15 mouse cellular contexts compared by ENCODE assay signal in genomic region chr14:29519751-29520669, GRCm38 (mm10).
DNase-seq lines count a peak whose midpoint lies in the region; ATAC-seq and TF ChIP-seq lines count a peak whose summit lies in the region.
"Had no signal": no experiment of that assay in that cellular context is flagged by ENCODE, and none has a peak within 500 bp of the region (broad histone marks: within the 10 kb centered on the region; RNA-seq: fewer than 3 reads in every experiment).

No protein-coding gene starts in this region.

- no peaks in the 10 kb centered on the region for H3K36me3 ChIP-seq in neural tube, embryonic 12.5 days
- H3K36me3 ChIP-seq in neural tube, embryonic 15.5 days, result no peaks in the 10 kb centered on the region
- H3K36me3 ChIP-seq in forebrain, postnatal 0 days (ENCODE audit: insufficient read depth), result no peaks in the 10 kb centered on the region
- H3K36me3 ChIP-seq in midbrain, embryonic 15.5 days (replicated peaks), result no peaks in the 10 kb centered on the region
- H3K36me3 ChIP-seq: embryonic facial prominence, embryonic 12.5 days; limb, embryonic 15.5 days had no signal

- H3K27ac ChIP-seq in neural tube, embryonic 12.5 days, result no peak overlapping the region
- no peak overlapping the region for H3K27ac ChIP-seq in neural tube, embryonic 15.5 days (replicated peaks)
- H3K27ac ChIP-seq in forebrain, postnatal 0 days (ENCODE audit: low read depth, low read length), result 0 out of 2 replicates have a peak overlapping the region, but pooled peaks have one; percentile 9
- 0 out of 2 replicates have a peak overlapping the region, but pooled peaks have one; percentile 17 for H3K27ac ChIP-seq in midbrain, embryonic 15.5 days
- H3K27ac ChIP-seq: embryonic facial prominence, embryonic 12.5 days; limb, embryonic 15.5 days had no signal

- no peak for ATAC-seq in neural tube, embryonic 12.5 days (ENCODE audit: low FRiP score, low read depth)
- ATAC-seq in neural tube, embryonic 15.5 days (ENCODE audit: low FRiP score), result no peak
- ATAC-seq in forebrain, postnatal 0 days, result 0 out of 2 replicates have a peak, but pooled peaks have one; percentile 27
- ATAC-seq in midbrain, embryonic 15.5 days (replicated peaks), result no peak

- 0 out of 2 replicates have a peak overlapping the region, but pooled peaks have one; percentile 17 for H3K9ac ChIP-seq in neural tube, embryonic 12.5 days
- H3K9ac ChIP-seq in neural tube, embryonic 15.5 days (replicated peaks), result no peak overlapping the region
- no peak overlapping the region for H3K9ac ChIP-seq in forebrain, postnatal 0 days
- no peak overlapping the region for H3K9ac ChIP-seq in midbrain, embryonic 15.5 days
- H3K9ac ChIP-seq: embryonic facial prominence, embryonic 12.5 days; limb, embryonic 15.5 days; lung, embryonic 14.5 days had no signal

- no peak overlapping the region for H3K4me2 ChIP-seq in neural tube, embryonic 12.5 days (replicated peaks)
- H3K4me2 ChIP-seq in neural tube, embryonic 15.5 days, result no peak overlapping the region
- H3K4me2 ChIP-seq in forebrain, postnatal 0 days (ENCODE audit: low read depth), result no peak overlapping the region
- no peak overlapping the region for H3K4me2 ChIP-seq in midbrain, embryonic 15.5 days
- H3K4me2 ChIP-seq: embryonic facial prominence, embryonic 12.5 days; limb, embryonic 15.5 days; lung, embryonic 14.5 days had no signal

- H3K9me3 ChIP-seq in neural tube, embryonic 12.5 days, result no peaks in the 10 kb centered on the region
- H3K9me3 ChIP-seq in neural tube, embryonic 15.5 days (replicated peaks), result no peaks in the 10 kb centered on the region
- no peaks in the 10 kb centered on the region for H3K9me3 ChIP-seq in forebrain, postnatal 0 days (ENCODE audit: low read length)
- H3K9me3 ChIP-seq in midbrain, embryonic 15.5 days, result no peaks in the 10 kb centered on the region
- H3K9me3 ChIP-seq: embryonic facial prominence, embryonic 12.5 days; limb, embryonic 15.5 days had no signal

- H3K4me1 ChIP-seq in neural tube, embryonic 12.5 days, result peaks cover 8% of the 10 kb centered on the region; the same call in 1 of the 2 replicates
- peaks cover 9% of the 10 kb centered on the region; the same call in 1 of the 2 replicates for H3K4me1 ChIP-seq in neural tube, embryonic 15.5 days
- no peaks in the 10 kb centered on the region for H3K4me1 ChIP-seq in forebrain, postnatal 0 days (ENCODE audit: insufficient read depth)
- H3K4me1 ChIP-seq in midbrain, embryonic 15.5 days, result 0 out of 2 replicates have a peak, but pooled peaks cover 3% of the 10 kb centered on the region
- H3K4me1 ChIP-seq: embryonic facial prominence, embryonic 12.5 days; limb, embryonic 15.5 days had no signal

- 27% methylated on average over 7 of the region's 7 CpGs for WGBS in neural tube, embryonic 12.5 days
- whole genome bisulfite sequencing in neural tube, embryonic 15.5 days, result 26% methylated on average over 7 of the region's 7 CpGs
- WGBS in forebrain, postnatal 0 days, result 29% methylated on average over 7 of the region's 7 CpGs
- WGBS in midbrain, embryonic 15.5 days, result 34% methylated on average over 7 of the region's 7 CpGs

- H3K27me3 ChIP-seq in neural tube, embryonic 12.5 days (replicated peaks), result no peaks in the 10 kb centered on the region
- H3K27me3 ChIP-seq in neural tube, embryonic 15.5 days (replicated peaks), result no peaks in the 10 kb centered on the region
- H3K27me3 ChIP-seq in forebrain, postnatal 0 days (ENCODE audit: insufficient read depth, low read length), result no peaks in the 10 kb centered on the region
- no peaks in the 10 kb centered on the region for H3K27me3 ChIP-seq in midbrain, embryonic 15.5 days (replicated peaks)
- H3K27me3 ChIP-seq: embryonic facial prominence, embryonic 12.5 days; limb, embryonic 15.5 days had no signal

- DNase-seq in frontal cortex, postnatal 36 days (ENCODE audit: low spot score in 2 of 2), result peak; percentile 52 to 55
- DNase-seq in frontal cortex, postnatal 25 days (ENCODE audit: low spot score in 2 of 2), result no peak
- peak; percentile 35 for DNase-seq in forebrain, postnatal 0 days
- DNase-seq in thymus, adult 18-20 months, result no peak
- no peak for DNase-seq in cerebellum, adult 18-20 months
- DNase-seq: B cell, adult 2 months; cerebellum, adult 9-11 months; heart, postnatal 4 days; kidney, adult 2 months; lung, embryonic 14.5 days had no signal

- TF ChIP-seq CTCF in forebrain, postnatal 0 days (IDR thresholded peaks at IDR 0.05; ENCODE audit: low read depth), result no peak

- no peak overlapping the region for H3K4me3 ChIP-seq in neural tube, embryonic 12.5 days
- H3K4me3 ChIP-seq in neural tube, embryonic 15.5 days (replicated peaks), result no peak overlapping the region
- H3K4me3 ChIP-seq in forebrain, postnatal 0 days (ENCODE audit: low read depth, low read length), result no peak overlapping the region
- no peak overlapping the region for H3K4me3 ChIP-seq in midbrain, embryonic 15.5 days
- H3K4me3 ChIP-seq: embryonic facial prominence, embryonic 12.5 days; limb, embryonic 15.5 days had no signal

Comparison
In these comparisons a context has a peak if more than half of its experiments do, and no peak if none do; other contexts are left out.
1. DNase-seq: peak in frontal cortex, postnatal 36 days (2 of 2) and forebrain, postnatal 0 days (single experiment); none in frontal cortex, postnatal 25 days (0 of 2), thymus, adult 18-20 months (0 of 2) and cerebellum, adult 18-20 months (0 of 2).
2. H3K27ac ChIP-seq: peak in forebrain, postnatal 0 days (single experiment) and midbrain, embryonic 15.5 days (single experiment); none in neural tube, embryonic 12.5 days (single experiment) and neural tube, embryonic 15.5 days (single experiment).